Mouse (Mus musculus) limb, embryonic 14.5 days (tissue): ENCODE data around the gene Il6ra. TPM values are rescaled to one million over a fixed set of nuclear protein-coding genes. Genes with fewer than 3 reads are reported as not detected.

ENCODE experiments used
- ATAC-seq: fragments of 200-750 bp; cut with Nextera tagmentation; 2 replicates; pipeline ENCODE4 v1.8.0; 2017; ENCODE audit warnings: low read depth, moderate number of reproducible peaks, moderate TSS enrichment; ENCODE audit not compliant: low FRiP score
- DNase-seq: peaks from one replicate; pipeline ENCODE4 v3.0.0-alpha.2; 2015; ENCODE audit warnings: low spot score
- H3K27ac ChIP-seq: fragments of 300-500 bp; sonication (generic); replicated peaks from 2 replicates; pipeline ENCODE4 v1.5.1; 2014; ENCODE audit warnings: low read depth, mild to moderate bottlenecking, low read length, moderate library complexity, mixed read lengths
- H3K27me3 ChIP-seq: fragments of 300-500 bp; sonication (generic); 2 replicates; pipeline ENCODE4 v1.6.1; 2014; ENCODE audit warnings: low read length, mixed read lengths; ENCODE audit not compliant: control insufficient read depth, insufficient read depth
- H3K36me3 ChIP-seq: fragments of 300-500 bp; sonication (generic); 2 replicates; pipeline ENCODE4 v1.6.1; 2014; ENCODE audit warnings: mild to moderate bottlenecking, low read length, moderate library complexity, mixed read lengths; ENCODE audit not compliant: control insufficient read depth, insufficient read depth
- H3K4me1 ChIP-seq: fragments of 300-500 bp; sonication (generic); 2 replicates; pipeline ENCODE4 v1.6.1; 2014; ENCODE audit warnings: antibody characterized with exemption, low read length, mixed read lengths; ENCODE audit not compliant: control insufficient read depth, insufficient read depth
- H3K4me2 ChIP-seq: fragments of 300-500 bp; sonication (generic); replicated peaks from 2 replicates; pipeline ENCODE4 v1.6.1; 2014; ENCODE audit warnings: low read depth, mild to moderate bottlenecking, low read length, moderate library complexity; ENCODE audit not compliant: severe bottlenecking
- H3K4me3 ChIP-seq: fragments of 300-500 bp; sonication (generic); replicated peaks from 2 replicates; pipeline ENCODE4 v1.5.1; 2014; ENCODE audit warnings: low read length
- H3K9ac ChIP-seq: fragments of 300-500 bp; sonication (generic); 2 replicates; pipeline ENCODE4 v1.6.1; 2014; ENCODE audit warnings: mild to moderate bottlenecking, low read depth, low read length, moderate library complexity; ENCODE audit not compliant: severe bottlenecking
- H3K9me3 ChIP-seq: fragments of 300-500 bp; sonication (generic); 2 replicates; pipeline ENCODE4 v1.6.1; 2016; ENCODE audit warnings: low read length; ENCODE audit not compliant: control insufficient read depth
- POLR2A ChIP-seq: fragments of 200-500 bp; IDR thresholded peaks from 2 replicates; pipeline ENCODE4 v1.8.0; 2012; ENCODE audit warnings: inconsistent platforms, mild to moderate bottlenecking, moderate library complexity, borderline replicate concordance; ENCODE audit not compliant: insufficient read depth, insufficient read length; ENCODE audit errors: extremely low read depth
- WGBS: fragments of 180-500 bp; shearing (Covaris S2); extraction: QIAGEN DNeasy Blood & Tissue Kit; methylation state at CpG from one replicate; pipeline ENCODE4 v1.1.7; 2014; 5-methylcytosine and 5-hydroxymethylcytosine counted together
- polyA plus RNA-seq, 2 experiments: library from polyadenylated mRNA; depleted of rRNA in 1 of 2; stranded (reverse) in 1 of 2; unstranded in 1 of 2; fragments of >200 nt; fragmentation: Nextera tagmentation in 1 of 2; extraction: Ambion mirVana in 1 of 2; gene quantifications; 2 replicates each; pipeline versions ENCODE4 v1.2.1 to v1.2.3; 2012 to 2014

Il6ra gene
- polyA plus RNA-seq, 2 experiments: 1.2 to 1.3 TPM

DNA sequence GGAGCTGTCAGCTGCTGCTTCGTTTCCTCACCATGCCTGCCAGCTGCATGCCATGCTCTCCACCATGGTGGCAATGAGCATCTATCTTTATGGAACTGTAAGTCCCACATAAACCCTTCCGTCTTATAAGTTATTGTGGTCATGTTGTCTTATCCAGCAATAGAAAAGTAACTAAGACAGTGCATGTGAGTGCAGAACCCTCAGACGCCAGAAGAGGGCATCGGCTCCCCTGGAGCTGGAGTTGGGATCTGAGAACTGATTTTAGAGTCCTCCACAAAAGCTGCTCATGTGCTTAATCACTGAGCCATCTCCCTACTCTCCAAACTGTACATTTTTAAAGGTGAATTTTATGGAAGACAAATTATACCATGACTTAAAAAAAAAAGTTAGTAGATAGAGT lies 95.9 kb downstream of the Il6ra start:
- TF ChIP-seq POLR2A: no peak
- no peak overlapping the region for H3K4me3 ChIP-seq
- H3K27me3 ChIP-seq: no peaks in the 10 kb centered on the region
- H3K4me1 ChIP-seq: no peaks in the 10 kb centered on the region
- no peak overlapping the region for H3K27ac ChIP-seq
- DNase-seq (no peak), ATAC-seq (no peak)
- WGBS: 66% methylated on average over 4 of the region's 4 CpGs
- no peaks in the 10 kb centered on the region for H3K36me3 ChIP-seq
- H3K4me2 ChIP-seq: no peak overlapping the region
- no peak overlapping the region for H3K9ac ChIP-seq
- no peaks in the 10 kb centered on the region for H3K9me3 ChIP-seq

Other genes with a start within 250 kb of the Il6ra start
- gene Adar, start 198.2 kb downstream of the Il6ra start, polyA plus RNA-seq (2012; rRNA removed): 29.3 and 31.8 TPM in 2 replicates
- gene Adar, start 198.2 kb downstream of the Il6ra start, polyA plus RNA-seq (2014; fragmentation: Nextera tagmentation; extraction: Ambion mirVana): 10.8 and 14.7 TPM in 2 replicates
- gene Chrnb2, start 148.6 kb downstream of the Il6ra start, polyA plus RNA-seq (2012; rRNA removed): 0.43 and 0.64 TPM in 2 replicates
- 0.37 and 0.55 TPM in 2 replicates for gene Chrnb2, start 148.6 kb downstream of the Il6ra start, polyA plus RNA-seq (2014; fragmentation: Nextera tagmentation; extraction: Ambion mirVana)
- 45.8 and 47.0 TPM in 2 replicates for gene Ube2q1, start 139.6 kb downstream of the Il6ra start, polyA plus RNA-seq (2012; rRNA removed)
- gene Ube2q1, start 139.6 kb downstream of the Il6ra start, polyA plus RNA-seq (2014; fragmentation: Nextera tagmentation; extraction: Ambion mirVana): 24.0 TPM in 2 replicates
- 2.9 TPM in 2 replicates for gene She, start 81.8 kb downstream of the Il6ra start, polyA plus RNA-seq (2012; rRNA removed)
- gene She, start 81.8 kb downstream of the Il6ra start, polyA plus RNA-seq (2014; fragmentation: Nextera tagmentation; extraction: Ambion mirVana): 4.7 and 4.9 TPM in 2 replicates
- gene Atp8b2, start 50.3 kb upstream of the Il6ra start, polyA plus RNA-seq (2012; rRNA removed): 88.4 and 110 TPM in 2 replicates
- gene Atp8b2, start 50.3 kb upstream of the Il6ra start, polyA plus RNA-seq (2014; fragmentation: Nextera tagmentation; extraction: Ambion mirVana): 20.5 and 24.6 TPM in 2 replicates
- 110 and 121 TPM in 2 replicates for gene Hax1, start 85.6 kb upstream of the Il6ra start, polyA plus RNA-seq (2012; rRNA removed)
- gene Hax1, start 85.6 kb upstream of the Il6ra start, polyA plus RNA-seq (2014; fragmentation: Nextera tagmentation; extraction: Ambion mirVana): 135 and 139 TPM in 2 replicates
- 62.2 and 69.4 TPM in 2 replicates for gene 4933434E20Rik, start 138.4 kb upstream of the Il6ra start, polyA plus RNA-seq (2012; rRNA removed)
- gene 4933434E20Rik, start 138.4 kb upstream of the Il6ra start, polyA plus RNA-seq (2014; fragmentation: Nextera tagmentation; extraction: Ambion mirVana): 133 and 139 TPM in 2 replicates
- 205 and 239 TPM in 2 replicates for gene Ubap2l, start 139.4 kb upstream of the Il6ra start, polyA plus RNA-seq (2012; rRNA removed)
- gene Ubap2l, start 139.4 kb upstream of the Il6ra start, polyA plus RNA-seq (2014; fragmentation: Nextera tagmentation; extraction: Ambion mirVana): 214 and 235 TPM in 2 replicates
- gene Tpm3, start 159.5 kb upstream of the Il6ra start, polyA plus RNA-seq (2012; rRNA removed): 258 and 269 TPM in 2 replicates
- 436 and 464 TPM in 2 replicates for gene Tpm3, start 159.5 kb upstream of the Il6ra start, polyA plus RNA-seq (2014; fragmentation: Nextera tagmentation; extraction: Ambion mirVana)
- gene Nup210l, start 190.9 kb upstream of the Il6ra start, polyA plus RNA-seq (2012; rRNA removed): 2.5 and 2.6 TPM in 2 replicates
- 0.30 and 0.47 TPM in 2 replicates for gene Nup210l, start 190.9 kb upstream of the Il6ra start, polyA plus RNA-seq (2014; fragmentation: Nextera tagmentation; extraction: Ambion mirVana)